Mouse (Mus musculus) G1E (cell line): Measurements from ENCODE around the gene Aig1.

ENCODE experiments used
- CTCF ChIP-seq: IDR thresholded peaks from 2 replicates; pipeline ENCODE4 v1.5.1; 2012; ENCODE audit warnings: low read depth, low read length, inconsistent platforms, mixed read lengths
- POLR2AphosphoS5 ChIP-seq: IDR thresholded peaks from 2 replicates; pipeline ENCODE4 v1.6.1; 2012; ENCODE audit warnings: low read depth, low read length, inconsistent platforms; ENCODE audit not compliant: insufficient replicate concordance

GRCm38 (mm10) chr10:13714199-13714919, 154.4 kb downstream of the Aig1 start:
- TF ChIP-seq CTCF, result no peak
- no peak for TF ChIP-seq POLR2AphosphoS5
